Mouse (Mus musculus) ovary, postnatal 36 days (tissue): ENCODE data around the gene Noto.

Experiments used
- DNase-seq: peaks from one replicate; pipeline ENCODE4 v3.0.0; 2022; ENCODE audit warnings: low spot score, mixed read lengths

Noto gene

DNA sequence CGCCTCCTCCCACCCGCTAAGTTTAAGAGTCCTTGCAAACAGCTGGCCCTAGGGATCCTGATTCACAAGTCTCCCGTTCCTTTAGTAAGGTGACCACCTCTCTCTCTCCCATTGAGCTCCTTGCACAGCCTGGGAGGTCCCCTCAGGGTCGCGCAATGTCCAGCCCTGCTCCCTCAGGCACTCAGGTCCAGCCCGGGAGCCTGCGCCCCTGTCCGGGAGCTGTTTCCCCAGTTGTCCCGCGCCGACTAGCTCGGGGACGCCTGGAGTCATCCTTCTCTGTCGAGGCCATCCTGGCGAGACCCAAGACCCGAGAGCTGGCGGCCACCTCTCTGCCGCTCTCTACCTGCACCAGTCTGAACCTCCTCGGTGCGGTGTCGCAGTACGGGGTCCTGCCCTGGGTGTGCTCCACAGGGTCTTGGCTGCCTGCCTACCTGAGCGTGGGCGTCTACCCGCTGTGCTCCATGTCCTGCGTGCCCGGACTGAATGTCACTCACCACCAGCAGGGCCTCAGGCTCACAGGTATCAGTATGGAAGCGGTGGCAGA is at the start of gene Noto:
Noto (plus strand) TSS at position 51 of the 544 bp plus-strand sequence.
- DNase-seq: no peak

DNA sequence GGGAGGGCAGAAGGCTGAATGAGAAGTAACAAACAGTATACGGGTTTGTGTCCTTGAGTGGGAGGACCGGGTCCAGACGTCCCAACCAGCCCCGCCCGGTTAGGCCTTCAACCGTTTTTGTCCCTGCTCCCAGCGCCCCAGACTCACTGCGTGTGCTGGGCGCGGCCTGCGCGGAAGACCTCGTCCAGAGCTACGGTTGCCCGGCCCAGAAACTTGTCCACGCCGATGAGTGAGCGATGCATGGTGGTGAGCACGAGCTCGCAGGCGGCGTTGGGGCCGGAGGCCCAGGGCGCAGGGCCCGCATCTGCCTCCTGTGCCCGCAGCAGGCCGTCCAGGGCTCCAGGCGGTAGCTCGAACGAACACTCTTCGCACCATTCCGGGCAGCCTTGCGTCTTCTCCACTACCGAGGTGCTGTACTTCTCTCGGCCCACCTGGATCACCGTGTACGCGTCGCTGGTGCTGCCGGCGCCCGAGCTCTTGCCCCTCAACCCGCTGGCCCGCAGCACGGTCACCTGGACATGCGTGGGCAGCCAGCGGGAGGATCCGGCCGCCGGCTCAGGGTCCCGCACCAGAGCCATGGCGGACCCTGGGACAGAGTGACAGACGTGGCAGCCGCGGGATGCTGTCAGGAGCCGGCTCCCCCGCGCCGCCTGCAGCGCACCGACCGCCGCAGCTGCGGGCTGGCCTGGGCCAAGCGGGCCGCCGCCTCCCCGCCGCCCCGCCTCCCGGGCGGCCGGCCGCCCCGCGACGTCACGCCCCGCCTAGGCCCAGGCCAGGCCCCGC is 49.5 kb upstream of the Noto start, which contains the start of gene Rab11fip5:
Rab11fip5 (minus strand) TSS at position 684 of the 783 bp plus-strand sequence.
- DNase-seq: peak; percentile 65

DNA sequence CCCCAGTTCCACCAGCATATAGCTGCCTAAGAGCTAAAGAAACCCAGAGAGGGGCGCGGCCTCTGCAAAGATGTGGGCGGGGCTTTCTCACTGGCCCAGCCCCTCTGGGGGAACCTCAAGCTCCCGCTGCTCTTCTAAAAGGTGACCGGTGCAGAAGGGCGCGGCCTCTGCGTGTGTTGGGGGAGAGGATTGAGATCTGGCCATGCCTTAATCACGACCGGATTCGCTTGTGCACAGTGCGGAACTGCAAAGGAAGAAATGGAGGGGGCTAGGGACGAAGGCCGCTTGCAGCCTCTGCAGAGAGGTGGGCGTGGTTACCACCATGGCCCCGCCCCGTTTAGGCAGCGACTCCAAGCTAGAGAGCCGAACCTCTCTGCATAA is 49.0 kb upstream of the Noto start:
- peak; percentile 97 for DNase-seq

DNA sequence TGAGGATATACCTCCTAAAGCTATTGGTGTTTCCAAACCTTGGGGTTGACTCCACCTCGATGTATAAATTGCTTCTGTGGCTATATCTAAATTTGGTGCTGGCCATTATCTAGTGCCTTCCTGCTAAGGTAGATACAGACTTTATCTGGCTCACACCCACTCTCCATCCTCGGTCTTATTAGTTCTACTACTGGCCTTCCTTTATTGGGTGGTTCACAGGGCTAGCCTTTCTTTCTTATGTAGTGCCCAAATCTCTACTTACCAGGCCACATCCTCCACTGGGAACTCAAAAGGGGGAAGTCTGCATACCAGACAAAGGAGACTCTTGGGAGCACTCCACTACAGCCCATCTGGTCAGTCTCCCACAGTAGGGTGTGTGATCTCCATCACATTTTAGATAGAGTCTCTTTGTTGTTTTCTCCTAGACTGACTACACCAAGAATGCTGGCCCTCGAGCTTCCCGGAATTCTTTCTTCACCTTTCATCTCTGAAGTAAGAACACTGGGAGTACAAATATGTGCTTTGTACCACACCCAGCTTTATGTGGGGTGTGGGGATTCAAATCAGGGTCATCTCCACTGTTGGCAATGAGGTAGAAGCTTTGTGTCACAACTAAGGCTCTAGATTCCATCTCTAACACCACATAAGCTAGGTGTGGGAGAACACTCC is 46.5 kb upstream of the Noto start:
- no peak for DNase-seq

- DNase-seq: no peak
These were observed 45.8 kb upstream of the Noto start for GRCm38 (mm10) chr6:85377876-85378275.

- no peak for DNase-seq
These were observed 45.1 kb upstream of the Noto start for GRCm38 (mm10) chr6:85378629-85379028.

- DNase-seq: peak; percentile 76
These were observed 43.3 kb upstream of the Noto start for GRCm38 (mm10) chr6:85380201-85380900.

GRCm38 (mm10) chr6:85380901-85381647 is 42.6 kb upstream of the Noto start:
- DNase-seq: no peak

DNA sequence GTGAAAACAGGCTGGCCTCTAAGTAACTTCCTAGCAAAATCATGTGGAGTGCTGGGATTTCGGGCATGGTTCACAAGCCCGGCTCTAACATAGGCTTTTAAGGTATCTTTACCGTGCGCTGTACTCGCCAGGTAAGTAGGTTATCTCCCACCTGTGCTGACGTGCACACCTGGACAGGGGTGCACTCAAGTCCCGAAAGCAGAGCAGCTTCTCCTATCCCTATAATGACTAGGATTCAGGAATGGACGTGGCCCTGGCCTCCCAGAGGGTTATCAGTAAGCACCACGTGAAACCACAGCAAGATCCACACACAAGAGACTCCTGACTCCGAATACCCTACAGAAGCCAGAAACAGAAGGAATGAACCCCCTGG is 42.1 kb upstream of the Noto start:
- DNase-seq: no peak

DNA sequence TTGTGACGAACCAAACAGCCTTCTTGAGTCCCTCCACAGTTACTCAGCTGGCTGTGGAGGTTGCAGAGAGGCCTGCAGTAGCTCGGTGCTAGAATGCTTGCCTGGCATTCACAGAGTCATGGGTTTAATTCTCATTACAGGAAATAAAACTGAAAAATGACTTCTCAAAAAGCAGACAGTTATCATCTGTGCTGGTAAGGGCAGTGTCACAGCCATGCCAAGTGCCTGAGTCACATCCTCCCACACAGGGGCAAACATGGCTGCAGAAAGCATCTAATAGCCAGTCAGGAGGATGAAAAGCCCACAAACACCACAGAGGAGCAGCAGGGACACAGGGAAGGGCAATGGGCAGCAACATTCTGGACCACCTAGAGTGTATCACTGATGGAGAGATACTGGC is 40.9 kb upstream of the Noto start:
- DNase-seq: no peak

GRCm38 (mm10) chr6:85388608-85389007 is 35.1 kb upstream of the Noto start:
- no peak for DNase-seq

GRCm38 (mm10) chr6:85391803-85392202 is 31.9 kb upstream of the Noto start:
- peak; percentile 65 for DNase-seq

DNA sequence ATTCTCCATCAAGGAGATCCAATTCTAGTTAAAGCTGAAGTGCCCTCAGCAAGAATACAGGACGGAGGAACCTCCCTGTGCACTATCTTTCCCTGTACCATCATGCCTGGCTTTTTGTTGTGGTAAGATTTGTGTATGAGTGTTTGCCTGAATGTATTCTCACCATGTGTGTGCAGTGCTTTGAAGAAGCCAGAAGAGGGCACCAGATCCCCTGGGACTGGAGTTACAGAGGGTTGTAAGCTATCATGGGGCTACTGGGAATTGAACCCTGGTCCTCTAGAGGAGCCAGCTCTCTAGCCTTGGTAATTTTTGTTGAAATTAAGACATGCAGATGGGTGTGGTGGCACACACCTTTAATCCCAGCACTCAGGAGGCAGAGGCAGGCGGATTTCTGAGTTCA is 28.3 kb upstream of the Noto start:
- DNase-seq: no peak

DNA sequence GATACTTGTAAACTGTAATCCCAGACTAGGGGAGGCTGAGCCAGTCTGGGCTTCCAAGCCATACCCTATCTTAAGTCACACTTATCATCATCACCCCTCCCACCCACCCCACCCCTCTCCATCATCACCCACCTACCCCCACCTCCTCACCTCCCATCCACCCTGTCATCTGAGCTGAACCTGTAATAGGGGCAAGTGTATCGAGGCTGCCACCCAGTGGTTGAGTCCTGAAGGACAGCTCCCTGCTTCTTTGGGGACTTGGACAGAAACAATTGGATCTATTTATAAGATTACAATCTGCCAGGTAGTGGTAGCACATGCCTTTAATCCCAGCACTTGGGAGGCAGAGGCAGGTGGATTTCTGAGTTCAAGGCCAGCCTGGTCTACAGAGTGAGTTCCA is 26.5 kb upstream of the Noto start:
- peak; percentile 49 for DNase-seq

DNA sequence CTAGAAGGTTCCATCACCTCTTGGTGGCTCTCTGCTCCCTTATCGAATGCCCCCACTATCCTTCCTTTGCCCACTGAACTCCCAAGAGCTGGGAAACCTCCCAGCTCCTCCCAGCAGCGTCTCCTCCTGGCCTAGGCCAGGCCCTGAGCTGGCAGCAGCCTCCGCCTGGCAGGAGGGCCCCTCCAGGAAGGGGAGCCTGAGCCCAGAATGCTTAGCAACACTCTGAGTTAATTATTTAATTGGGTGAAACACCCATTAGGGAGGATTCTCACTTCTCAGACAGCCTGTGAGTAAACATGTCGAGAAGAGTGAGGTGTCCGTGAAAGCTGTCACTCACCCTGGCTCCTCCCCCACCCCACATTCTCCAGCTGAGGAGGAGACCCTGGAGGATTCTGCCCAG is 24.0 kb upstream of the Noto start:
- no peak for DNase-seq

DNA sequence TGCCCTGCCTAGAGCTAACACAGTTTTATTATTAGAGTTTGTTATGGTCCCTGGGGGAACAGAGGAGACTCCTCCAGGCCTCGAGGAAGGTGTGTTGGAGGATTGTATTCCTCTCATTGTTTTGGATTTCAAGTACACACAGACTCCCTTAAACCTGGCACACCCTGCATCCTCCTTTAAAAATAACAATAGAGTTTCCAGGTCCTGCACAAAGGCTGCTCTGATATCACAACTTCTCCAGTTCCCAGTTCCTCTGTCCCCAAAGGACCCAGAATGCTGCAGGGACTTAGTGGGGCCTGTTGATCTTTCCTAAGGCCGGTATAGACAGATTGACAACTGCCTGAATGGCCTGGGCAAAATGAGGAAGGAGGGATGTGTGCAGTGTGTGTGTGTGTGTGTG is 21.1 kb upstream of the Noto start:
- no peak for DNase-seq

DNA sequence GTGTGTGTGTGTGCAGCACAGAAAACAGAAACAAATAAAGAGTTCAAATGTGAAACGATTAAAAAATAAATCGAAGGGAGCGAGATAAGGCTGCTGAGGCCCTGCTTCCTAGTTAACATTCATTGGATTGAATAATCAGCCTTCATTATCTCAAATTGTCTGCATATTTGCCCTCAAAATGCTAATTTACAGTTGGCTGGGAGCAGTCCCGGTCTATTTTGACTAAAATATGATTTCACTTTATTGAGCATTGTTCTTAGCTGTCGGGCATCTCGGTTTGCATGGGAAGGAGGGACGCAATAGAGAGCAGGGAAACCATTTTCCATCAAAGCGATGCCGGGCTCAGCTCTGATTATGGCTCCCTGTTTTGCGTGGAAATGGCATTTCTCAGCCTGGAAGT is 20.6 kb upstream of the Noto start:
- DNase-seq: no peak

GRCm38 (mm10) chr6:85409003-85409402 is 14.7 kb upstream of the Noto start:
- no peak for DNase-seq

DNA sequence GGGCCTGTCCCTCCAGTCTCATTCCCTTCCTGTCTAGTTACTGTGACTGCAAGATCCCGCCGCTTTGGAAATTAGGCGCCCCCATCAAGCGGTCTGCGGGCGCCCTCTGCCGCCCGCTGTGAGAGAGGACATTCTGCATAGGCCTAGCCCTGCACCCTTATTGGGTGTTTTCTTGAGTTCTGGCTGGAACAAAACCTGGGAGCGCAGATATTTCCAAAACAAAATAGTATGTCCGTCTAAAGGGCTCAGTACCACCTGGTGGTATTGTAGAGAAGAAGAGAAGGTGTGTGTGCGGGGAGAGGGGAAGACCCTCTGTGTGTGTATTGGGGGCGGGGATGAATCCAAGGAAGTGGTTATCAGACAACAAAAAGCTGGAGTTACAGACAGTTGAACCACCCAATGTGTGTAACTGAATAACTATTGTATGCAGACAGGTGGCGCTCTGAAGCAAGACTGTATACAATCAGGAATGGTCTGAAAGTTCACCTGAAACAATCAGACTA is 12.9 kb upstream of the Noto start:
- peak; percentile 67 for DNase-seq

- no peak for DNase-seq
These were observed 7.9 kb upstream of the Noto start for GRCm38 (mm10) chr6:85415829-85416228.

DNA sequence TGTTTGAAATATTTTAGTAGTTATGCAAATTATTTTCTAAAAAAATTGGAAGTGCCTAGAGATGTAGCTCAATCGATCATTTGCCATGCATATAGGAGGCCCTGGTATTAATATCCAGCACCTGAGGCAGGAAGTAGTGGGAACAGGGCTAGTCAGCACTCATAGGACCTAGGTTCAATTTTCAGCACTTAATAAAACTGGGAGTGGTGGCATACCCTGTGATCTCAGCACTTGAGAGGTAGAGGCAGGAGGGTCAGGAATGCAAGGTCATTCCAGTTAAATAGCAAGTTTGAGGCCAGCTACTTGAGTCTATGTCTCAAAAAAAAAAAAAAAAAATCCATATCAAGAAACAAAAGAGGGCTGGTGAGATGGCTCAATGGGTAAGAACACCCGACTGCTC is 4.5 kb upstream of the Noto start:
- DNase-seq: no peak
